Mouse (Mus musculus) stomach, postnatal 0 days (tissue): ENCODE results near the gene Rtn4rl2. TPM values are rescaled to one million over a fixed set of nuclear protein-coding genes. Genes with fewer than 3 reads are reported as not detected.
"Not testable (repeated sequence)": the region's sequence is repeated elsewhere in the genome, so short reads cannot be mapped to it uniquely, and the experiment has no call there.

Experiments
- ATAC-seq: fragments of 200-750 bp; cut with Nextera tagmentation; 2 replicates; pipeline ENCODE4 v1.8.0; 2017; ENCODE audit not compliant: low FRiP score, low TSS enrichment
- DNase-seq: peaks from one replicate; pipeline ENCODE4 v3.0.0-alpha.2; 2016; ENCODE audit warnings: low spot score
- H3K27ac ChIP-seq: fragments of 300-500 bp; sonication (generic); replicated peaks from 2 replicates; pipeline ENCODE4 v1.5.1; 2014; ENCODE audit warnings: mild to moderate bottlenecking, control low read depth
- H3K27me3 ChIP-seq: fragments of 300-500 bp; sonication (generic); 2 replicates; pipeline ENCODE4 v1.6.1; 2014; ENCODE audit warnings: low read length; ENCODE audit not compliant: control insufficient read depth, insufficient read depth
- H3K36me3 ChIP-seq: fragments of 300-500 bp; sonication (generic); 2 replicates; pipeline ENCODE4 v1.6.1; 2014; ENCODE audit warnings: low read length, mixed read lengths; ENCODE audit not compliant: control insufficient read depth, insufficient read depth
- H3K4me1 ChIP-seq: fragments of 300-500 bp; sonication (generic); replicated peaks from 2 replicates; pipeline ENCODE4 v1.6.1; 2014; ENCODE audit warnings: antibody characterized with exemption; ENCODE audit not compliant: control insufficient read depth, insufficient read depth
- H3K4me2 ChIP-seq: fragments of 300-500 bp; sonication (generic); replicated peaks from 2 replicates; pipeline ENCODE4 v1.6.1; 2014; ENCODE audit warnings: low read depth, mild to moderate bottlenecking, control low read depth, moderate library complexity
- H3K4me3 ChIP-seq: fragments of 300-500 bp; sonication (generic); 2 replicates; pipeline ENCODE4 v1.5.1; 2014; ENCODE audit warnings: low read depth, low read length, control low read depth
- H3K9ac ChIP-seq: fragments of 300-500 bp; sonication (generic); 2 replicates; pipeline ENCODE4 v1.6.1; 2014; ENCODE audit warnings: mild to moderate bottlenecking, low read length, control low read depth, mixed read lengths
- H3K9me3 ChIP-seq: fragments of 300-500 bp; sonication (generic); 2 replicates; pipeline ENCODE4 v1.6.1; 2016; ENCODE audit warnings: low read length; ENCODE audit not compliant: control insufficient read depth
- CTCF ChIP-seq: IDR thresholded peaks from 2 replicates; pipeline ENCODE4 v1.5.1; 2016; ENCODE audit warnings: antibody characterized with exemption, low read depth, mild to moderate bottlenecking, moderate library complexity
- EP300 ChIP-seq: optimal IDR thresholded peaks from 2 replicates; pipeline ENCODE3; 2016; ENCODE audit warnings: antibody characterized with exemption
- WGBS: fragments of 180-500 bp; shearing (Covaris S2); extraction: QIAGEN DNeasy Blood & Tissue Kit; methylation state at CpG from one replicate; pipeline ENCODE4 v1.1.7; 2014; 5-methylcytosine and 5-hydroxymethylcytosine counted together
- polyA plus RNA-seq: library from polyadenylated mRNA; unstranded; fragments of >200 nt; fragmentation: Nextera tagmentation; extraction: Ambion mirVana; gene quantifications from 2 replicates; pipeline ENCODE4 v1.2.1, GENCODE M21; 2015

Gene Rtn4rl2
- polyA plus RNA-seq, 1 experiment from 2014 or later = 0.41 TPM

DNA sequence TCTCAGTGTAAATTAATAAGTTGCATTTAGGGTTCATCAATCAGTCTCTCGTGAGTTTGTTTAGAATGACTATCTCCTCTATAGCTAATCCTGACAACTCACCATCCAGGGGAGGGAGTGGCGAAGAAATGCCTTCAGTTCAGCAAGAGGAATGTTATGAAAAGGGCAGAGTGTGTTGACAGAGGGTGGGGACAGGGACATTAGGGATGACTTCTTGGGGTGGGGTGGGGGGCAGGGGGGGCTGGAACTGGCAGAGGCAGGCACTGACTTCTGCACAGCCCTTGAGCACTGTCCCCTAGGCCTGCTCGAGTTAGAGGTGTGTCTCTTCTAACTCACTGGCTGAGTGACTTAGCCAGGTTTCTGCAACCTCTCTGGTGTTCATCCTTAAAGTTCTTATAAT, 31.7 kb upstream of the Rtn4rl2 start:
- WGBS = 25% methylated on average over 3 of the region's 3 CpGs
- no peak overlapping the region for H3K9ac ChIP-seq
- no peak overlapping the region for H3K4me3 ChIP-seq
- H3K27ac ChIP-seq = no peak overlapping the region
- TF ChIP-seq EP300 (no peak), CTCF (no peak)
- no peak for DNase-seq
- H3K4me2 ChIP-seq = no peak overlapping the region
- H3K27me3 ChIP-seq = no peaks in the 10 kb centered on the region
- H3K36me3 ChIP-seq = no peaks in the 10 kb centered on the region
- ATAC-seq = no peak
- H3K4me1 ChIP-seq = 0 out of 2 replicates have a peak, but pooled peaks cover 3% of the 10 kb centered on the region
- H3K9me3 ChIP-seq = no peaks in the 10 kb centered on the region

DNA sequence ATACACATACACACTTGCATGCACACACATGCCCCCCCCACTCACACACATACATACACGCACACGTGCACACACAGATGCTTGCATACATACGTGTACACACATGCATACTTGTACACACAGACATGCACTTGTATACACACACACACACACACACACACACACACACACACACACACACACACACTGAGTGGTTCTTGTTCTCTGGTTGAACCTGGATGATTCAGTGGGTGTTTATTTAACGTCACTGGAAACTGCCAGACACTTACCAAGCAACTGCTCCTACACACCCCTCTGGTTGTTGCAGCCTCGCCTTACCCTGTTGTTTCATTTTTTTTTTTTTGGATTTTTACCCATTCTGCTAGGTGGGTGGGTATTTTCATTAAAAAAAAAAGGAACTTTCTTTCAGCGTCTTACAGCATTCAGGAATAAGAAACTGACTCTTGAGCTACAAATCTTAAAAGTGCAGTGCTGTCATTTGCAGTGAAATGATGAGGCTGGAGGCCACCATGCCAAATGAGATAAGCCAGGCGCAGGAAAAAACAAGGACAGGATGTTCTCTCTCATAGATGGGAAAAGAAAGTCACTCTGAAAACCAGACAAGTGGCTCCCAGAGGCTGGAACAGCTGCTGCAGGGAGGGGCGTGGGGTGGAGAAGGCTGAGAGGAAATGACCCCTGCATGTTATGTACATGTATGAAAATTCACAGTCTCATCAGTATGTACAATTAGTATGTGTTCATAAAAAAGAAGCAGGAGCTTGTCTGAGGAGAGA, 30.2 kb upstream of the Rtn4rl2 start:
- H3K36me3 ChIP-seq = no peaks in the 10 kb centered on the region
- H3K27ac ChIP-seq = no peak overlapping the region; the same call in 1 of the 2 replicates
- H3K4me2 ChIP-seq = no peak overlapping the region
- DNase-seq = no peak
- H3K9me3 ChIP-seq = no peaks in the 10 kb centered on the region
- 0 out of 2 replicates have a peak, but pooled peaks cover 3% of the 10 kb centered on the region for H3K4me1 ChIP-seq
- H3K27me3 ChIP-seq = no peaks in the 10 kb centered on the region
- WGBS = 44% methylated on average over 8 of the region's 8 CpGs
- TF ChIP-seq EP300 = no peak
- TF ChIP-seq CTCF = no peak
- no peak overlapping the region for H3K9ac ChIP-seq
- no peak overlapping the region for H3K4me3 ChIP-seq
- ATAC-seq = peak; percentile 74; the same call in 1 of the 2 replicates

DNA sequence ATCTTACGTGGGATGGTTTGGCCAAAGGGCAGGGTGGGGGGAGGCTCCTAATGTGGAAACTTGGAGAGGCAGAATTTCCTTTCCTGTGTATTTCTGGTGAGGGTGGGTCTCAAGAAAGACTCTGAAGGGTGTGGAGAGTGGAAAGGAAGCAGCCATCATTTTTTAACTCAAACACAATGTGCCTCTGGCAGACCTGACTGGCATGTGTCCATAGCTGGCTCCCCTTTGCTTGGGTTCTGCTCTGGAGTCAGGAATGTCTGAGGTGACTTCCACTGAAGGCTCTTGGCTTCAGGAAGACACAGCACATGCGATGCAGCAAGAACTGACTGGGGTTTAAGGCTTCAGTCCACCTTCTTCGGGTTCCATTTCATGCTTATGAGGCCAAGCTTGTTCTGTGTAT, 28.8 kb upstream of the Rtn4rl2 start:
- H3K36me3 ChIP-seq = no peaks in the 10 kb centered on the region
- H3K4me2 ChIP-seq = no peak overlapping the region
- H3K4me3 ChIP-seq = no peak overlapping the region
- no peak overlapping the region for H3K9ac ChIP-seq
- no peak for ATAC-seq
- 0 out of 2 replicates have a peak, but pooled peaks cover 3% of the 10 kb centered on the region for H3K4me1 ChIP-seq
- DNase-seq = no peak
- 67% methylated on average over 3 of the region's 3 CpGs for WGBS
- no peaks in the 10 kb centered on the region for H3K27me3 ChIP-seq
- TF ChIP-seq CTCF (no peak), EP300 (no peak)
- 0 out of 2 replicates have a peak overlapping the region, but pooled peaks have one; percentile 6 for H3K27ac ChIP-seq
- H3K9me3 ChIP-seq = no peaks in the 10 kb centered on the region

DNA sequence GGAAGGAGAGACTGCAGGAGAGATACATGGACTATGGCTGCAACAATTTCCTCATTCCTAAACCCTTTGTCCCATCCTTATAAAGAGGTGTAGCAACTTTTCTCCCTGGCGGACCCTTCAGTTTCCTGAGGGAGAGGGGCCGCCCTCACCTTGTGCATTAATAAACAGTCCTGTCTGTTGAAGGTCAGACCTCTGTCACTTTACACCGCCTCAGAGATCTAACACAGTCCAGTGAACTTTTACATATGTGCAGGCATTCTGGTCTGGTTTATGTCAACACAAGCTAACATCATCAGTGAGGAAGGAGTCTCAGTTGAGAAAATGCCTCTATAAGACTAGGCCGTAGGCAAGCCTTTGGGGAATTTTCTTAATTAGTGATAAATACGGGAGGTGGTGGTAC, 27.4 kb upstream of the Rtn4rl2 start:
- ATAC-seq (no peak), DNase-seq (no peak)
- no peak overlapping the region for H3K4me2 ChIP-seq
- H3K36me3 ChIP-seq = no peaks in the 10 kb centered on the region
- H3K4me3 ChIP-seq = no peak overlapping the region
- 65% methylated on average over 5 of the region's 5 CpGs for WGBS
- TF ChIP-seq CTCF = no peak
- TF ChIP-seq EP300 = no peak
- 0 out of 2 replicates have a peak, but pooled peaks cover 3% of the 10 kb centered on the region for H3K4me1 ChIP-seq
- no peak overlapping the region for H3K27ac ChIP-seq
- H3K9ac ChIP-seq = no peak overlapping the region
- no peaks in the 10 kb centered on the region for H3K9me3 ChIP-seq
- H3K27me3 ChIP-seq = no peaks in the 10 kb centered on the region

DNA sequence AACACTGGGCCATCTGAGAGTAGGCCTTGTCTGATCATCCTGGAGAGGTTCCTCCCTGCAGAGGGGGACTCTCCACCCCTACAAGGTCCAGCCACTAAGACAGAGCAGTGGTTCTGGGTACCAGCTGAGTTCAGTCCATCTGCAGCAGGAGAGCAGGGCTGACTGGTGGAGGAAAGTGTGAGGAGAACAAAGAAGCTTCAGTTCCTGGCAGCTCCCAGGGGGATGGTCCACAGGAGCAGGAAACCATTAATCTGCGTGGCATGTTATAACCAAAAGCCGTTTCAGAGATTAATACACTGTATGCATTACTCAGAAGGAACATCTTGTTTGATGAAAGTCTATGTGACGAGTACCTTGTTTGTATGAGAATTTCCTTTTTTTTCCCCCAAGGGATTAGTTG, 26.2 kb upstream of the Rtn4rl2 start:
- H3K4me2 ChIP-seq = no peak overlapping the region
- H3K27me3 ChIP-seq = no peaks in the 10 kb centered on the region
- DNase-seq (no peak), ATAC-seq (no peak)
- 0 out of 2 replicates have a peak, but pooled peaks cover 3% of the 10 kb centered on the region for H3K4me1 ChIP-seq
- no peaks in the 10 kb centered on the region for H3K9me3 ChIP-seq
- no peak overlapping the region for H3K9ac ChIP-seq
- WGBS = 16% methylated on average over 3 of the region's 3 CpGs
- TF ChIP-seq EP300 (no peak), CTCF (no peak)
- H3K27ac ChIP-seq = no peak overlapping the region
- H3K36me3 ChIP-seq = no peaks in the 10 kb centered on the region
- no peak overlapping the region for H3K4me3 ChIP-seq

DNA sequence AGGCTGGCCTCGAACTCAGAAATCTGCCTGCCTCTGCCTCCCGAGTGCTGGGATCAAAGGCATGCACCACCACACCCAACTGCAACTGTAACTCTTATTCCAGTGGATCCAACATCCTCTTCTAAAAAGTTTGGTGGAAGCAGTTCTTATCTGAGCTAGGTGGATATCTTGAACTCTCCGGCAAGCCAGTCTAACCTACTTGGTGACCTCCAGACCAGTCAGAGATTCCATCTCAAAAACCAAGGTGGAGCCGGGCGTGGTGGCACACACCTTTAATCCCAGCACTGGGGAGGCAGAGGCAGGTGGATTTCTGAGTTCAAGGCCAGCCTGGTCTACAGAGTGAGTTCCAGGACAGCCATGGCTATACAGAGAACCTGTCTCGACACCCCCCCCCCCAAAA, 10.2 kb upstream of the Rtn4rl2 start:
- not testable (repeated sequence) for H3K27ac ChIP-seq, ATAC-seq, H3K27me3 ChIP-seq, H3K4me1 ChIP-seq, H3K9ac ChIP-seq, H3K9me3 ChIP-seq, H3K36me3 ChIP-seq, DNase-seq, H3K4me3 ChIP-seq, H3K4me2 ChIP-seq
- WGBS = 87% methylated on average over 6 of the region's 6 CpGs
